Mouse (Mus musculus) erythroid progenitor cell, adult 5-6 weeks (primary cell): Measurements from ENCODE around the gene Slc9a5. TPM values are rescaled to one million over a fixed set of nuclear protein-coding genes. Genes with fewer than 3 reads are reported as not detected.

Source experiments
- ATAC-seq: replicated peaks from 2 replicates; pipeline ENCODE4 v1.8.0; 2016; ENCODE audit warnings: moderate number of reproducible peaks, mild to moderate bottlenecking, moderate TSS enrichment, inconsistent platforms; ENCODE audit not compliant: poor library complexity, low FRiP score, severe bottlenecking
- total RNA-seq, 2 experiments: library from RNA; stranded (forward) in 1 of 2; stranded (reverse) in 1 of 2; fragments of 150-400 nt in 1 of 2; fragments of 186-747, 209-891 nt in 1 of 2; gene quantifications; 2 replicates each; pipeline versions ENCODE4 v1.2.3 to v1.2.4; 2015 to 2017; ENCODE audit warnings: low replicate concordance in 2 of 2

Slc9a5 gene
- total RNA-seq (2015; ENCODE audit: low replicate concordance): 2.9 TPM in 1 of 2 replicates, not detected in the other
- total RNA-seq (2017; ENCODE audit: low replicate concordance): not detected in 2 replicates

DNA sequence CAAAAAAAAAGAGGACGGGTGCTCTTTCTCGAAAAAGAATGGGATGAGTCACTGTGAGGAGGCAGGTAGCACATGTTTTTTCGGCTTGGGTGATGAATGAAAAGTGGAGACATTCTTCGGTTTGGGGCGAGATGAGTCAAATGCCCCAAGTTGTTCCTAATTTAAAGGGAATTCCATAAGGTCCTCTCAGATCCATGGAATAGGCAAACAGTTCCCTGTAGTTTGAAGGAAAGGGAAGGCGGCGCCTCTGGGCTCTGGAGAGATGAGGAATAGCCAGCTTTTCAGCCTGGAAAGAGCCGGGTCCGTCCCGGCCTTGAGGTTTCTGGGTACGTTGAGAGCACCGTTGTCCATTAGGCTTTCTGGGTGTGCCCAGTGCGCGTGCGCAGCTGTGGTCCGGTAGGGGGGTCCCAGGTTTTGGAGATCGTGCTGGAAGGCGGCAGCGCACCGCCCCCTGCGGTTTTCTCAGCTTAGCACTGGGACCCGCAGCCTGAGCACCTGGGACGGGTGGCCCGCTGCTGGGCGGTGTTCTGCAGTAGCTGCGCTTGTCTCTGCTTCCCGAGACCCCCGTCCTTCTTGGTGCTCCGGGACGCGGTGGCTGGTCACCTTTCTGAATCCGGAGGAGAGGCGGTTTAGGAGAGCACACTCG is at the start of gene Slc9a5:
Slc9a5 (plus strand) TSS at position 394 of the 646 bp plus-strand sequence.
- ATAC-seq: no peak

DNA sequence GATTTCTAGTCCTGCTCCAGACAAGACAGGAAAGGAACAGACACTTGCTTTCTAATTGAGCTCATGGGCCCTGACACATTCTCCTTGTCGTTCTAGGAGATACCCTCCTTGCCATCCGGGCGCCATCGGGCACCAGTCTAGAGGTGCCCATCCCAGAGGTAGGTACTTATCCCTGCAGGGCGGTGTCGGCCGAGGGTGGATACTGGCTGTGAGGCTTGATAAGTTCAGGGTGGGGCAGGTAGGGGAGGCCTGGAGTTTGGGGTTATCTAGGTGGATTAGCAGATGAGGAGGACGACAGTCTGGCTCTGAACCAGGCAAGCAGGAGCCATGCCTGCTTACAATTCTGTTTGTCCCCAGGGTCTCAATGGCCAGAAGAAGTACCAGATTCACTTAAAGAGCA is 48.7 kb upstream of the Slc9a5 start:
- ATAC-seq: peak; percentile 79

DNA sequence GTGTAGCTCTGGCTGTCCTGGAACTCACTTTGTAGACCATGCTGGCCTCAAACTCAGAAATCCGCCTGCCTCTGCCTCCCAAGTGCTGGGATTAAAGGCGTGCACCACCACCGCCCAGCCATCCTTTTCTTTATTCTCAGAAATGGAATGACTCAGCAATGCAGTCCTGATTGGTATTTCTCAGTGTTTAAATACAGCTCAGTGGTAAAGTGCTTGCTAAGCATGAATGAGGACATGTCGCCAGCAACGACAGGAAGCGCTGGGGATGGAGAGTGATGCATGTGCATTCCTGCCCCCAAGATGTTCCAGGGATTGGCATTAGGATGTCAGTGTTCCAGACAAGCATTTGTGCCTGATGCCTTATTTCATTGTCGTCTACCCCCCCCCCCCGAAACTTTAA is 45.2 kb upstream of the Slc9a5 start:
- no peak for ATAC-seq

DNA sequence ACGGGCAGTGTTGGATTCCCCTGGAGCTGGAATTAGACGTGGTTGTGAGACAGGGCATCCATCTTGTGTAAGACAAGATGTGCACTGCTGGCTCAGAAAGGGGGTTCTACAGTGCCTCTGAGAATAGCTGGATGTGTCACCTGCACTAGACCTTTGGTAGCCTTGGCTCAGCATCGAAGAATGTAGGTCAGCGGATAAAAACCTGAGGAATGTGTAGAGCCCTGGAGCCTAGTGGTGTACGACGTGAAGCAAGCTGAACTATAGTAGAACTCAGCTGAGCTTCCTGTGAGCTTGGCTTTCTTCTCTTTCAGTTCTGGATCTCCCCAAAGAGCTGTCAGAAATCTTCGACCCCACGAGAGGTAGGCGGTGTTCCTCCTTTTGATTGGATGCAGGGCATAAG is 44.8 kb upstream of the Slc9a5 start:
- no peak for ATAC-seq

DNA sequence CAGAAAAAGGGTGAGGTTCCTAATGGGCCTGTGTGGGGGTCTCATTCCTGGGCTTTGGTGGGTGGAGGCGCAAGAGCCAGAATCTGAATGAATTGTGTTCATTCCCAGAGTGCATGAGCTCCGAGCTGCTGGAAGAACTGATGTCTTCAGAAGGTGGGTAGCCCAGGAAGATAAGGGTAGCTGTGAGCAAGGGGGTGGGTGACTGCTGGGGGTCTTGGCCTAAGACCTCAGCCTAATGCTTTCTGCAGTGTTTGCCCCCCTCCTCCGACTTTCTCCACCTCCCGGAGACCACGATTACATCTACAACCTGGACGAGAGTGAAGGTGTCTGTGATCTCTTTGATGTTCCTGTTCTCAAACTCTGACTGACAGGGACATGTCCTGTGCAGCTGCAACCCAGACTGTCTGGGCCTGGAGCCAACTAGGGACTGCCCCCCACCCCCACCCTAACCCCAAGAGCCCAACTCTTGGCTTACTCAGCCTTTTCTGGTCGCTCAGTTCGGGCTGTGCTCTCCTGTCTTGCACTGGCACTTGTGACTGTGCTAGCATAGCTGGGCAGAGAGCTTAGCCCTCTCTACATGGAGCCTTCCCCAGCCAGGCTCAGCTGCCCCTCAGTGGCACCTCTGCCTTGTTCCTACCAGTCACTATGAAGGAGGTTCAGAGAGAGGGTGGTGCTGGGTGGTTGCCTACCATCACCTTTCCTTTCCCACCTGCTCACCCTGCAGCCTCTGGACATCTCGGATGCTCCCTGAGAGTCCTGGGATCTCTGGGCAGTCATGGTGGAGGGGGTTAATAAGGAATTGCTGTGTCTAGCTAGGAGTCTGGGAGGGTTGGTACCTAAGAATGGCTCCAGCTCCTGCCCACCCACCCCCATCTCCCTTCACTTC is 44.1 kb upstream of the Slc9a5 start:
- peak; percentile 7; the same call in 1 of the 2 replicates for ATAC-seq

DNA sequence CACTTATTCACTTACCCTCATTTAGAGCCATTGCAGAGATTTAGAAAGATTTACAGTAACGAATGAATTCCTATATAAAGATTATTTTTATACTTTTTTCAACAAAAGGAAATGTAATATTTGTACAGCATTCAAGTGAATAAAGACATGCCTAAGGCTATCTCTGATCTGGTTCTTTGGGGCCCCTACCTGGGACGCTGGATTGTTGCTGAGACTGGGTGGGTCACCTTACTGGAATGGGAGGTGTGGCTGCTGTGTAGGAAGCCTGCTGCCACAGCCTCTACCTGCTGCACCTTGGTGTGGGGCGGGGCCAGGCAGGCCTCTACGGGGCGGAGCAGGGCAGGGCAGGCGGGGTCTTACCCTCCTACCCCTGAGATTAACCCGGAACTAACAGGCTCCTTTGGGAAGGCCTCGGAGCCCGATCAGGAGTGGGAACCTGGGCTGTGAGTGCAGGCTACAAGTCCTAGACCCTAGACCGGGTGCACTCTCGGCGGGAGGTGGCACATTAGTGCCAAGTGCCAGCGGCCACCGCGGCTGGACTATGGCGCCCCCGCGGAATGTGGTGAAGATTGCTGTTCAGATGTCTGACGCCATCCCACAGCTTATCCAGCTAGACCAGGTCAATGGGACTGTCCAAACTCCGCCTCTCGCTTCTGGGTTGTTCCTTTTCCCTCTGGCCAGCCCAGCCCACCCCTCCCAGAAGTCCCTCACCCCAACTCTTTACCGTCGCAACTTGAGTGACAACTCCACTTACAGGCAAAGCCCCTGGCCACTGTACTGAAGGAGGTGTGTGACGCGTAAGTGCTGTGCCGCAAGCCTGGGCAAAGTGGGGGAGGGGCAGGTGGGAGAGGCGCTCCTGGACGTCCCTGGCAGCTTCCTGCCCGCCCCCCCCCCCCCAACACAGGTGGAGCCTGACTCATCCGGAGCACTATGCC is 43.2 kb upstream of the Slc9a5 start, which contains the start of gene Elmo3:
Elmo3 (plus strand) TSS at position 391 of the 935 bp plus-strand sequence.
- ATAC-seq: peak; percentile 62

DNA sequence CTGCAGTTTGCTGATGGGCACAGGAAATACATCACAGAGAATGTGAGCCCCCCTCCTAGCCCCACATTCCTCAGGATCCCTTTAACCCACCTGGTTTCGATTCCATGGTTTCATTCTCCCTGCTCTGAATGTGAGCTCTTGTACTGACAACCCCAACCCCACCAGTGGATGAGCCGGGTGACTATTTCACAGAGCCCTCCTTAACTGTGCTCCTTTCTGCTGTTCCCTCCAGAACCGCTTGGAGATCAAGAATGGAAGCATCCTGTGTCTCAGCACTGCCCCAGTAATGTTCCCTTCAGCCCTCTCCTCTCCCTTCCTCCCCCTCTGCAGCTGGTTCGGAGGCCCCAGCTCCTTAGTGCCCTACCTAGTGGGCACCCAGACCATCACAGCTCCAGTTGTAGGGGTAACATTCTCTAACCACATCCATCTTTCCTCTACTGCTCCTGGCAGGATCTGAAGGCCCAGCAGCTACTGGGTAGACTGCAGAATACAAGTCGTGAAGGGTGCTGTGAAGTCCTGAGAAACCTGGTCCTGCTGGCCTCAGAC is 42.4 kb upstream of the Slc9a5 start:
- ATAC-seq: no peak

DNA sequence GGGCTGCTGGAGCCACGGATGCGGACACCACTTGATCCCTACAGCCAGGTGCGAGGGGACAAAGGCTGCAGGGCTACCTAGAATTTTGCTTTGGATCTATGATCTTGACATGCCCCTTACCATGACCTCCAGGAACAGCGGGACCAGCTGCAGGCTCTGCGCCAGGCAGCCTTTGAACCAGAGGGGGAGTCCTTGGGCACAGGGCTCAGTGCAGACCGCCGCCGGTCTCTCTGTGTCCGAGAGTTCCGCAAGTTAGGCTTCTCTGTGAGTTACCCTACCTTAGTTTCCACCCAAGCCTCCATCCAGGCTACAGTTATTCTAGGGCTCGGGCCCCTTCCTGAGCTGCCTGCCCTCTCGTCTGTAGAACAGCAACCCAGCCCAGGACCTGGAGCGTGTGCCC is 41.0 kb upstream of the Slc9a5 start:
- no peak for ATAC-seq

DNA sequence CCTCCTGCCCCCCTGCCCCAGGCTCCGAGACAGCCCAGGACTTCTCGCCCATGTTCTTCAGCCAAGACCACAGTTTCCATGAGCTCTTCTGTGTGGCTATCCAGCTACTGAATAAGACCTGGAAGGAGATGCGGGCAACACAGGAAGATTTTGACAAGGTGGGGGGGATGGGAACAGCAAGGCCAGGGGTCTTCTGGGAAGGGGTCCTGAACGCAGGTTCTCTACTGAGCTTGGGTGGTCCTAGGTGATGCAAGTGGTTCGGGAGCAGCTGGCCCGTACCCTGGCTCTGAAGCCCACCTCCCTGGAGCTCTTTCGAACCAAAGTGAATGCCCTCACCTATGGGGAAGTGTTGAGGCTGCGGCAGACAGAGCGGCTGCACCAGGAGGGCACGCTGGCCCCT is 40.2 kb upstream of the Slc9a5 start:
- ATAC-seq: no peak

DNA sequence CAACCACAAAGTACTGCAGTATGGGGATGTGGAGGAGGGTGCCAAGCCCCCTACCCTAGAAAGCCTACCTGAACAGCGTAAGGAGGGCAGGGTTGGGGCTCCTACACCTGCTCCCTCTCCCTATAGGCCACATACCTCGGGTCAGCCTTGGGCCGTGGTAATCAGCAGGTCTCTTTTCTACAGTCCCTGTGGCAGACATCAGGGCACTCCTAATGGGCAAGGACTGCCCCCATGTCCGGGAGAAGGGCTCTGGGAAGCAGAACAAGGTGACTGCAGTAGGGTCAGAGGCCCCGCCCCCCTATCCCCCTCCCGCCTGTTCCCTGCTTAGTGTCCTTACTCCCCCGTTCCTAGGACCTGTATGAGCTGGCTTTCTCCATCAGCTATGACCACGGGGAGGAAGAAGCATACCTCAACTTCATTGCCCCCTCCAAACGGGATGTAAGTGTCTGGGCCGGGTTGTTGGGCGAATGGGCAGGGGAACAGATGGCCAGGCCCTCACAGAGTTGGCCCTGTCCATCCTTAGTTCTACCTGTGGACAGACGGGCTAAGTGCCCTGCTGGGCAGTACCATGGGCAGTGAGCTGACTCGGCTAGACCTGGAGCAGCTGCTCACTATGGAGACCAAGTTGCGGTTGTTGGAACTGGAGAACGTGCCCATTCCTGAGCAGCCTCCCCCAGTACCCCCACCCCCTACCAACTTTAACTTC is 39.3 kb upstream of the Slc9a5 start:
- ATAC-seq: no peak

DNA sequence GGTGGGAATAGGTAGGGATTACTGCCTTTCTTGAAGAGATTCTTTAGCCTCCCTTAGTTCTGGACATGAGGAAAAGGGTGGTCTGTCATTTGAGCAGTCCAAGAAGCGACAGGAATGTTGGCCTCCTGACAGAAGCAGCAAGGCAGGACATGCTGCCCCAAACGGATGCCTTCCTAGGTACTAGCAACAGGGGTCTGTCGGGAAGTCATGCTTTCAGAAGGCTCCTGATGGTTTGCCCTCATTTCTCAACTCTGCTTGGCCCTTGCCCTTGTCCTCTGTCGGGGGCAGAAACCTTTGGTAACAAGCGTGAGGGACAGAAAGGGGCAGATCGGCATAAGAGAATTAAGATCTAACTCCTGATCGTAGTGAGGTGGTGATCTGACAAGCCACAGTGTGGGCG is 38.5 kb upstream of the Slc9a5 start:
- ATAC-seq: no peak

DNA sequence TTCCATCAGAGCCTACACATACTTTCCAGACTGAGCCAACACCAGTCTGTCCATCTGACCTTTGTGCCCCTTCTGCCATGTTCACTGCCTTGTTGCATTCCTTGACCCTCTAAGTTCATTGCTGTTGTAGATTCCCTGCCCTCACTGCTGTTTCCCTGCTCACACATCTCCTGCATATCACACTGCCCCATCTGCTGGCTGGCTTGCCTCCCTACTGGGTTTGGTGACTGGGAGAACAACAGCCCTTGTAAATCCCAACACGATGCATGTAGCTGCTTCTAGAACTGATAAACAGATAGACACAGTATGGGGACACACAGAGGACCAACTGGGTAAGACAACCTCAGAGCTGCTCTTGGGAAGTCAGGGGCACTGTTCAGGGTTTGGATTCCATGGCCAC is 36.9 kb upstream of the Slc9a5 start:
- ATAC-seq: no peak; the same call in 1 of the 2 replicates

DNA sequence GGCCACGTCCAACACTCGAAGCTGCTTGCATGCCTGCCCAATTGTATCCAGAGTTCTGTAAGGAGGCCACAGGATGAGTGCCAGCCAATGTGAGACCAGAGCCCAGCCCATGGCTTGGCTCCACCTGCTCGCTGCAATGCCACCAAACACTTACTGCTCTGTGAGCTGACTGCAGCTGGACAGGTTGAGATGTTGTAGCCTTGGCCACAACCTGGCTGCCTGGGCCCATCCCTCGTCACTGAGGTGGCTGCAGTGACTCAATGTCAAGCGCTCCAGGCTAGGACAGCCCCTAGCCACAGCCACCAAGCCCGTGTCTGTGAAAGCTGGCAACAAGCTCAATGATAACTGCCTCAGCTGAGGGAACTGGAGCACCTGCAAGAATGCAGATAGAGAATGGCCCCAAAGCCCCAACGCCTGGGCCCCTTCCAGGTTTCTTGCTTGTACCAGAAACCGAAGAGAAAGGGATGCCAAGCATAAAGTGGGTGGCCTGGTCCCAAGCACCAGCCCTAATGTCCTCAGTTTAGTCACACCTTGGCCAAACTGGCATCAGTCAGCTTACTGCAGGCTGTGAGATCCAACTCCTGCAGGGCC is 35.7 kb upstream of the Slc9a5 start:
- ATAC-seq: no peak

DNA sequence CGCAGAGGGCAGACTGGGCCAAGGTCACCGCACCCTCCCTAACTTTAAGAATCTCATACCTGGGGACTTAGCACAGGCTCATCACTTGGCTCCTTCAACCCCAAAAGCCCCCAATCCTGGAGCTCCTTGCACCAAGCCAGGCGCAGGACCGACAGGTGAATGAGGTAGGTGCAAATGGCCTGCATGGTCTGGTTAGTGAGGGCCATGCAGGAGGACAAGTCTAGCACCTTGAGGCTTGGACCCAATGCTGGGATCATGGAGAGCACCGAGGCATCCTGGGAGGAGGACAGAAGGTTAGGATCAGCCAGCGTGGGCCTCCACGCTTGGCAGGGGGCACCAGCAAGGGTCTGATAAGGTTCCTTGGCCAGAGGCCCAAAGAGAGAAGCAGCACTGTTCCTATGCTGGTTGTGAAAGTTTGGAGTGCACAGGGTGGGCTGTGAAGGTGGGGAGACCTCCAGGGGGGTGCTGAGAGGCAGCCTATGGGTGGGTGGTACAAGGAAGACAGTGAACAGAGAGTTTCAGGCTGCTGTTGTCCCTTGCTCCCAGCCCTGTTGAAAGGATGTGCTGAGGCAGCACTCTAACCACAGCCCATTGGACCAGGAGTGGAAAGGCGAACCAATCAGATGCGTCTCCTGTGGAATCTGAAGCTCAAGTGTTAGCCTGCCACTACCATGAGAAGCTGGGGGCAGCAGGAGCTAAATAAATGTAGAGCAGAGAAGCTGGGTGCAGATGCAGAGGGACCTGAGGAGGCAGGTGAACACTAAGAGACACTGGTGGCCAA is 34.8 kb upstream of the Slc9a5 start:
- ATAC-seq: no peak

DNA sequence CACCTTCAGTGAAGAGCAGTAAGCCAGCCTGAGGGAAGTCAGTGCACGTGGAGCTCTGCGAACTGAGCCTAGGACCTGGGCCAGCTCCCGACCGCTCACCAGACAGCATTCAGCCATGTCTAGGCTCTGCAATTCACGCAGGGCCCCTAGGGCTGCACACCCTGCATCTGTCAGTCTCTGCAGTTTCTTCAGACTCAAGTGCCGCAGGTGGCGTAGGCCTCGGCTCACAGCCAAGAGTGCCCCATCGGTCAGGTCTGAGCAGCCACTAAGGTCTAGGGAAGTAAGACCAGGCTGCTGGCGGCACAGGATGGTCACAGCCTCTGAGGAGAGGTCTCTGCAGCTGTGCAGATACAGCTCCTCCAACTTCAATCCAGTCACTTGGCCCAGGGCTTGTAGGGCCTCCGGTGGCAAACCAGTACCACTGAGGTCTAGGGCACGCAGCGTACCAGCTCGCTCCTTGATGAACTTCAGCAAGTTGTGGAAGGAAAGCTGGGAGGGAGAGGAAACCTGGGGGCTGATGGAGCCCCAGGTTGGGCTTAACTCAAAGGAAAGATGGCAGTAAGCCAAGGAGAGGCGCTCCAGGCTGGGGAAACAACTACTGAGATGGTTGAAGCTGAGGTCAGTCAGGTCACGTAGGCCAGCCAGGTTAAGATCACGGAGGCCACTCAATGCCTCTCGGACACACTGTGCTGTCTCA is 33.4 kb upstream of the Slc9a5 start:
- ATAC-seq: no peak

DNA sequence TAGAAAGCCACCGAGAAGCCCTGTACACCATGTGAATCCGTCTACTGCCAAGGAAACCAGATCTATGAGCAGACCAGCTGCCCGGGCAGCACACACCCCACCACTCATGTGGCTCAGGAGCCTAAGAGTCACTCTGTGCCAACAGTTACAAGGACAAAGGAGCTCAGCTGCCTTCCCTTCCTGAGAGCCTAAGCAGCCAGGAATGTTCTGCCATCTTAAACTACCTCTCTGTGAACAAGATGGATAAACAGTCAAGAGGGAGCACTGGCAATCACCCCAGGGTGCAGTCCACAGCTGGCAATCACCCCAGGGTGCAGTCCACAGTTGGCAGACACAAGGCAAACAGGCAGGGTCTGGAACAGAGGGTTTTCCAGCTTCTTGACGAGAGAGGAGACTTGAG is 30.7 kb upstream of the Slc9a5 start:
- ATAC-seq: no peak

DNA sequence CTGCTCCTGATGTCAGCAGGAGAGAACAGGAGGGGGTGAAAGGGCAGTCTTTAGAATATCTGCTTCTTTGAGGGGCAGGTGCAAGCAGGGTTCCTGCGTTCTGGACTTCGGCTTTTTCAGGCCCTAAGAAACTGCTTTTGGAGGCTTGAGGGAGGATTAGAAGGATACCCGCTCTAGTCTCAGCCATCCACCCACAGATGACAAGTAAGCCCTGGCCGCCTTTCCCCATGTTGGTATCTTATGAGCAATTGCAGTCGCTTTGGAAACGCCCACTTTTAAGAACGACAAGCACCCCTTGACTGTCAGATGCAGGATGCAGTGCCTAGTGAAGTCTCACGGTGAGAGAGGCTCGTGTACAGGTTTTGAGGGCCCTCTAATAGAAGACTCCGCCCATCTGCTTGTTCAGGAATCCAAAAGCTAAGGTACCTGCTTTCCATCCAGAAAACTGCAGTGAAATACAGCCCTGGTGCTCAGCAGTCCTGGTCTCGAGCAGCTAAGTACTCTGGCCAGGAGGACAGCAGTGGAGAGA is 29.9 kb upstream of the Slc9a5 start:
- ATAC-seq: no peak
